Mouse (Mus musculus) heart, adult 2 months (tissue): Measurements from ENCODE around the gene Gm10230. TPM values are rescaled to one million over a fixed set of nuclear protein-coding genes. Genes with fewer than 3 reads are reported as not detected.
"Not testable (repeated sequence)": the region's sequence is repeated elsewhere in the genome, so short reads cannot be mapped to it uniquely, and the experiment has no call there.

Experiments used
- DNase-seq, 2 experiments: peaks; one replicate each; pipeline ENCODE4 v3.0.0; 2021
- H3K27ac ChIP-seq: fragments of 200-600 bp; 2 replicates; pipeline ENCODE4 v1.8.1; 2022
- H3K27me3 ChIP-seq: fragments of 200-500 bp; 2 replicates; pipeline ENCODE4 v1.6.1; 2012; ENCODE audit warnings: mild to moderate bottlenecking, low read length, inconsistent platforms, mixed read lengths; ENCODE audit not compliant: control insufficient read depth, insufficient read depth
- H3K36me3 ChIP-seq: fragments of 200-500 bp; 2 replicates; pipeline ENCODE4 v1.6.1; 2012; ENCODE audit warnings: low read length, inconsistent platforms; ENCODE audit not compliant: control insufficient read depth, insufficient read depth
- H3K4me1 ChIP-seq: fragments of 200-500 bp; 2 replicates; pipeline ENCODE4 v1.6.1; 2011; ENCODE audit warnings: low read length; ENCODE audit not compliant: control insufficient read depth, insufficient read depth
- H3K4me3 ChIP-seq: fragments of 200-600 bp; 2 replicates; pipeline ENCODE4 v1.8.1; 2022
- H3K79me2 ChIP-seq: fragments of 200-500 bp; replicated peaks from 2 replicates; pipeline ENCODE4 v1.6.1; 2012; ENCODE audit warnings: mild to moderate bottlenecking, inconsistent platforms, low read length, moderate library complexity, mixed read lengths; ENCODE audit not compliant: control insufficient read depth, insufficient read depth
- H3K9ac ChIP-seq: fragments of 200-500 bp; 2 replicates; pipeline ENCODE4 v1.6.1; 2012; ENCODE audit warnings: low read depth, mild to moderate bottlenecking, control low read depth, inconsistent platforms, low read length, mixed read lengths
- WGBS: fragments of 180-500 bp; shearing (Covaris S2); methylation state at CpG from one replicate; pipeline ENCODE4 v1.1.7; 2018; 5-methylcytosine and 5-hydroxymethylcytosine counted together
- intact Hi-C: fragments of 180-260 bp; cut with DNase I; formaldehyde crosslinking; loops from one replicate; pipeline ENCODE4 v1.15.1; 2025
- long read RNA-seq: library from polyadenylated mRNA; stranded (forward); transcript quantifications from one replicate; pipeline ENCODE4 v2.0.0, GENCODE M21; 2021
- microRNA-seq, 2 experiments: library from miRNA; unstranded; fragments of <30 nt; microRNA quantifications; one replicate each; pipeline ENCODE4 v1.2.0; 2021
- polyA plus RNA-seq: library from polyadenylated mRNA; depleted of rRNA; stranded (reverse); fragments of >200 nt; gene quantifications from 2 replicates; pipeline ENCODE4 v1.2.3, GENCODE M21; 2012; rRNA removed
- total RNA-seq, 2 experiments: library from RNA; stranded (reverse); gene quantifications; 2 replicates each; pipeline ENCODE4 v1.2.3; 2021

Gene Gm10230
- total RNA-seq (not detected), polyA plus RNA-seq (not detected in 2 replicates)
- long read RNA-seq, result 0 reads

GRCm38 (mm10) chrX:27494782-27495181 lies at the start of gene Gm10230:
Gene Gm10230 (minus strand): TSS chrX:27494882.
- H3K36me3 ChIP-seq, H3K4me1 ChIP-seq, H3K27ac ChIP-seq, intact Hi-C loops, H3K79me2 ChIP-seq, H3K9ac ChIP-seq, H3K27me3 ChIP-seq, H3K4me3 ChIP-seq, DNase-seq: not testable (repeated sequence)
- no CpG with 5 or more reads among the region's 7 CpGs for WGBS

Small RNA genes within 50 kb of the gene (microRNA-seq; reads per million reads assigned to microRNA genes)
- gene Gm44452, result 0 reads per million in 2 experiments
